In genomic region chr4:16316481-16316880, GRCm38 (mm10) we compare ENCODE assay signal across 23 mouse cellular contexts.
A peak's percentile ranks its signal among the peaks of the same experiment; 100 is the strongest.
DNase-seq lines count a peak whose midpoint lies in the region; ATAC-seq and TF ChIP-seq lines count a peak whose summit lies in the region.
"Had no signal": no experiment of that assay in that cellular context is flagged by ENCODE, and none has a peak within 500 bp of the region (broad histone marks: within the 10 kb centered on the region; RNA-seq: fewer than 3 reads in every experiment).

No protein-coding gene starts in this region.

- H3K27me3 ChIP-seq in hindbrain, embryonic 16.5 days (replicated peaks; ENCODE audit: control insufficient read depth, insufficient read depth, low read length), result no peaks in the 10 kb centered on the region
- H3K27me3 ChIP-seq: embryonic facial prominence, embryonic 13.5 days; embryonic facial prominence, embryonic 15.5 days; forebrain, embryonic 12.5 days; Patski had no signal

- ATAC-seq in hindbrain, embryonic 16.5 days, result no peak
- ATAC-seq: activated CD4-positive, CD25-positive, alpha-beta regulatory T cell, adult 4 months; forebrain, embryonic 14.5 days; forebrain, embryonic 16.5 days; Patski had no signal

- no peaks in the 10 kb centered on the region for H3K4me1 ChIP-seq in ES-E14 (ENCODE audit: control insufficient read depth in 2 of 2, insufficient read depth in 2 of 2, low read length in 2 of 2, poor library complexity in 1 of 2)
- no peaks in the 10 kb centered on the region for H3K4me1 ChIP-seq in hindbrain, embryonic 16.5 days (ENCODE audit: control insufficient read depth, insufficient read depth, low read depth, low read length)
- H3K4me1 ChIP-seq: embryonic facial prominence, embryonic 13.5 days; embryonic facial prominence, embryonic 15.5 days; forebrain, embryonic 10.5 days; forebrain, embryonic 12.5 days had no signal

- no peaks in the 10 kb centered on the region for H3K9me3 ChIP-seq in ES-E14 (ENCODE audit: control insufficient read depth, insufficient read depth, low read depth, low read length)
- H3K9me3 ChIP-seq in hindbrain, embryonic 16.5 days (ENCODE audit: control insufficient read depth, low read length), result no peaks in the 10 kb centered on the region; the same call in 1 of the 2 replicates
- H3K9me3 ChIP-seq: embryonic facial prominence, embryonic 13.5 days; embryonic facial prominence, embryonic 15.5 days; forebrain, embryonic 12.5 days had no signal

- H3K4me3 ChIP-seq in ES-E14 (ENCODE audit: insufficient read depth in 1 of 2, low read depth in 1 of 2, low read length in 2 of 2, poor library complexity in 1 of 2, severe bottlenecking in 1 of 2), result no peak overlapping the region
- no peak overlapping the region for H3K4me3 ChIP-seq in hindbrain, embryonic 16.5 days (ENCODE audit: low read length)
- H3K4me3 ChIP-seq: embryonic facial prominence, embryonic 13.5 days; embryonic facial prominence, embryonic 15.5 days; erythroblast, embryonic 14.5 days; forebrain, embryonic 10.5 days; forebrain, embryonic 12.5 days had no signal

- in situ Hi-C loops in ES-E14 (cut with MboI; ENCODE audit: low sequenced_read_pairs in 2 of 2, unreplicated experiment in 2 of 2), result no loop called here

- H3K4me2 ChIP-seq in hindbrain, embryonic 16.5 days (ENCODE audit: low read length), result no peak overlapping the region
- H3K4me2 ChIP-seq: embryonic facial prominence, embryonic 13.5 days; embryonic facial prominence, embryonic 15.5 days; forebrain, embryonic 12.5 days had no signal

- H3K9ac ChIP-seq in ES-E14 (ENCODE audit: insufficient read depth, low read depth, low read length, poor library complexity, severe bottlenecking), result no peak overlapping the region
- no peak overlapping the region for H3K9ac ChIP-seq in hindbrain, embryonic 16.5 days (ENCODE audit: low read depth, low read length)
- H3K9ac ChIP-seq: embryonic facial prominence, embryonic 13.5 days; embryonic facial prominence, embryonic 15.5 days; forebrain, embryonic 12.5 days had no signal

- no peak for DNase-seq in ES-E14 (ENCODE audit: low read depth, low spot score)
- peak; percentile 55 for DNase-seq in R1 (ENCODE audit: low read depth, low spot score)
- no peak for DNase-seq in left cerebral cortex, postnatal 14 days (ENCODE audit: low spot score in 2 of 2)
- no peak for DNase-seq in thymus, postnatal 14 days
- DNase-seq: adrenal gland, postnatal 10 days; adrenal gland, postnatal 25 days; cerebellum, adult 11 months; cerebellum, adult 18-20 months; cerebellum, adult 8-10 months; cerebellum, adult 9-11 months; cerebellum, postnatal 14 days; cerebellum, postnatal 36 days; embryo, embryonic 11 days had no signal

- intact Hi-C loops in left cerebral cortex, postnatal 14 days (cut with DNase I), result no loop called here

- 94% methylated on average over 1 of the region's 1 CpGs for WGBS in hindbrain, embryonic 16.5 days

- no peak overlapping the region for H3K27ac ChIP-seq in ES-E14 (ENCODE audit: insufficient read depth, low read depth, low read length, poor library complexity, severe bottlenecking)
- no peak overlapping the region for H3K27ac ChIP-seq in hindbrain, embryonic 16.5 days (ENCODE audit: low read depth, low read length)
- H3K27ac ChIP-seq: embryonic facial prominence, embryonic 13.5 days; embryonic facial prominence, embryonic 15.5 days; forebrain, embryonic 10.5 days; forebrain, embryonic 12.5 days had no signal

- no peaks in the 10 kb centered on the region for H3K36me3 ChIP-seq in ES-E14 (ENCODE audit: control insufficient read depth, insufficient read depth, low read length, poor library complexity, severe bottlenecking)
- no peaks in the 10 kb centered on the region for H3K36me3 ChIP-seq in hindbrain, embryonic 16.5 days (ENCODE audit: control insufficient read depth, insufficient read depth, low read length)
- H3K36me3 ChIP-seq: embryonic facial prominence, embryonic 13.5 days; embryonic facial prominence, embryonic 15.5 days; forebrain, embryonic 10.5 days; forebrain, embryonic 12.5 days had no signal

TF ChIP-seq in ES-E14, 5 proteins besides CTCF, POLR2A, EP300 and RAD21:
- TF ChIP-seq HCFC1 (IDR thresholded peaks at IDR 0.05; ENCODE audit: borderline replicate concordance, insufficient read depth, low read length) (no peak), ZC3H11A (IDR thresholded peaks at IDR 0.05; ENCODE audit: borderline replicate concordance, low read depth, low read length) (peak; percentile 33; the same call in 1 of the 2 replicates)
